Mouse (Mus musculus): ENCODE measurements around the gene Tmem258. TPM values are rescaled to one million over a fixed set of nuclear protein-coding genes. Genes with fewer than 3 reads are reported as not detected.

The Tmem258 gene
- polyA plus RNA-seq, 1 experiment = 135 TPM

DNA sequence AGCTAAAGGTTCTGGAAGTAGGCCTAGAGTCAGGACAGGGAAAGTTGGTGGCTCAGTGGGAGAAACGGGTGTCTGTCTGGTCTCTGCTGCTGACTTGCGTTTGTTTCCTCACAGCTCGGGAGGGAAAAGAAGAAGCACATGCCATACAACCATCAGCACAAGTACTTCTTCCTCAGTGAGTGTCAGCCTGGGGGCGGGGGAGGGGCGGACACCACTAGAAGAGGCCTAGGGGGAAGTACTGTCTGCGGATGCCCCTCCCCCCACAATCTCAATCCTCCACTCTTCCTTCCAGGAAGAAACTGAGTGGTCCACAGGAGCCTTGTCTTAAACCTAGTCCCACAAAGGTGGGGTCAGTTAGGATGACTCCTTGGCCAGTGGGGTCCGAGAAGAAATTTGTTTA lies 12.5 kb upstream of the Tmem258 start:
- Histone ChIP-seq H3K27ac (ENCODE audit: insufficient read depth, low read depth, low read length) (no peak overlapping the region), H3K4me1 (ENCODE audit: control insufficient read depth, insufficient read depth, low read length) (peaks cover 38% of the 10 kb centered on the region), H3K4me3 (ENCODE audit: insufficient read depth, low read depth, low read length) (no peak overlapping the region), H3K27me3 (replicated peaks; ENCODE audit: control insufficient read depth, insufficient read depth, low read length) (no peaks in the 10 kb centered on the region), H3K36me3 (ENCODE audit: control insufficient read depth, insufficient read depth, low read length) (no peaks in the 10 kb centered on the region)
- WGBS = 75% methylated on average over 7 of the region's 7 CpGs
- DNase-seq = no peak
- TF ChIP-seq CTCF (conservative IDR thresholded peaks at IDR 0.05; ENCODE audit: insufficient read depth, insufficient read length, low read depth, low read length) (no peak), POLR2A (IDR thresholded peaks at IDR 0.05; ENCODE audit: low read depth, low read length) (no peak)

GRCm38 (mm10) chr19:10194337-10194736 lies 9.5 kb upstream of the Tmem258 start:
- Histone ChIP-seq H3K4me3 (ENCODE audit: insufficient read depth, low read depth, low read length) (no peak overlapping the region), H3K4me1 (ENCODE audit: control insufficient read depth, insufficient read depth, low read length) (peaks cover 24% of the 10 kb centered on the region; the same call in 1 of the 2 replicates), H3K27ac (ENCODE audit: insufficient read depth, low read depth, low read length) (no peak overlapping the region), H3K27me3 (replicated peaks; ENCODE audit: control insufficient read depth, insufficient read depth, low read length) (no peaks in the 10 kb centered on the region), H3K36me3 (ENCODE audit: control insufficient read depth, insufficient read depth, low read length) (no peaks in the 10 kb centered on the region)
- TF ChIP-seq POLR2A (IDR thresholded peaks at IDR 0.05; ENCODE audit: low read depth, low read length) (no peak), CTCF (conservative IDR thresholded peaks at IDR 0.05; ENCODE audit: insufficient read depth, insufficient read length, low read depth, low read length) (no peak)
- DNase-seq = no peak
- 91% methylated on average over 11 of the region's 11 CpGs for WGBS

DNA sequence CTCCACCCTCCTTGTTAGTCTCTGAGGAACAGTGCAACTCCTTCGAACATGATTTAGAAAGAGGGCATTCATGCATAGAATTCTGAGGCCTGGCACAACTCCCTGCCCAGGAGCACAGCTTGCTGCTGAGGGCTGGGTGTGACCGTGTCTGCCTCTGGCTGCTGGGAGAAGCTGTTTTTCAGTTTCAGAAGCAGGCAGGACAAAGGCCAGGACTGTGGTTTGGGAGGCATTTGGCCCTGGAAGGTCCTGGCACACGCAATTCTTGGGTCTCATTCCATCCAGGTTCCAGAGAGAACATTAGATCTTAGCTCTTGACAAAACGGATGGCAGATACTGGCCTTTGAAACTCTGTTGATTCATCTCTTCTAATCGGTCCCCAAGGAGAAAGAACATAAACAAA lies 8.6 kb upstream of the Tmem258 start:
- Histone ChIP-seq H3K27ac (ENCODE audit: insufficient read depth, low read depth, low read length) (no peak overlapping the region; the same call in 1 of the 2 replicates), H3K4me1 (ENCODE audit: control insufficient read depth, insufficient read depth, low read length) (peaks cover 18% of the 10 kb centered on the region; the same call in 1 of the 2 replicates), H3K36me3 (ENCODE audit: control insufficient read depth, insufficient read depth, low read length) (no peaks in the 10 kb centered on the region), H3K27me3 (replicated peaks; ENCODE audit: control insufficient read depth, insufficient read depth, low read length) (no peaks in the 10 kb centered on the region), H3K4me3 (ENCODE audit: insufficient read depth, low read depth, low read length) (no peak overlapping the region)
- DNase-seq = peak; percentile 91
- TF ChIP-seq CTCF (conservative IDR thresholded peaks at IDR 0.05; ENCODE audit: insufficient read depth, insufficient read length, low read depth, low read length) = no peak
- TF ChIP-seq POLR2A (IDR thresholded peaks at IDR 0.05; ENCODE audit: low read depth, low read length) = no peak
- 30% methylated on average over 5 of the region's 5 CpGs for WGBS

DNA sequence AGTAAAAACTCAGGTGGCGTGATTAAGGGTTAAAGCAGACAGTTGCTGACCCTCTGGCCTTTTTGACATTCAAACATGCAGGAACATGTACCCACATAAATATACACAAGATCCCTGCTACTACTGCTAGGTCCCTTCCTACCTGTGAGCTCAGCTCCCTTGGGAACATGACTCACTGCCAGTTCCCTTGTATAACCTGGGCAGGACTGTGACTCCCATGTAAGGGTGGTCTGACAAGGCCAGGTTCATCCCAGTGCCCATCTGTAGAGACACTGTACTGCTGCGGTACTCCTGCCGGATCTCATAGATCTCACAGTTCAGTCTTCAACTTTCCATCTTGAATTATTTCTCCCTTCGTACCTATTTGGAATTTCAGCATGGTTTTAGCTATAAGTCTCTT lies 6.7 kb upstream of the Tmem258 start:
- Histone ChIP-seq H3K4me3 (ENCODE audit: insufficient read depth, low read depth, low read length) (no peak overlapping the region), H3K36me3 (ENCODE audit: control insufficient read depth, insufficient read depth, low read length) (no peaks in the 10 kb centered on the region), H3K4me1 (ENCODE audit: control insufficient read depth, insufficient read depth, low read length) (peaks cover 17% of the 10 kb centered on the region; the same call in 1 of the 2 replicates), H3K27me3 (replicated peaks; ENCODE audit: control insufficient read depth, insufficient read depth, low read length) (no peaks in the 10 kb centered on the region), H3K27ac (ENCODE audit: insufficient read depth, low read depth, low read length) (no peak overlapping the region)
- 90% methylated on average over 4 of the region's 4 CpGs for WGBS
- TF ChIP-seq CTCF (conservative IDR thresholded peaks at IDR 0.05; ENCODE audit: insufficient read depth, insufficient read length, low read depth, low read length) (no peak), POLR2A (IDR thresholded peaks at IDR 0.05; ENCODE audit: low read depth, low read length) (no peak)
- DNase-seq = no peak

- TF ChIP-seq POLR2A (IDR thresholded peaks at IDR 0.05; ENCODE audit: low read depth, low read length) (no peak), CTCF (conservative IDR thresholded peaks at IDR 0.05; ENCODE audit: insufficient read depth, insufficient read length, low read depth, low read length) (no peak)
- no peak for DNase-seq
- Histone ChIP-seq H3K4me1 (ENCODE audit: control insufficient read depth, insufficient read depth, low read length) (peaks cover 9% of the 10 kb centered on the region; the same call in 1 of the 2 replicates), H3K27ac (ENCODE audit: insufficient read depth, low read depth, low read length) (no peak overlapping the region), H3K4me3 (ENCODE audit: insufficient read depth, low read depth, low read length) (no peak overlapping the region), H3K36me3 (ENCODE audit: control insufficient read depth, insufficient read depth, low read length) (no peaks in the 10 kb centered on the region), H3K27me3 (replicated peaks; ENCODE audit: control insufficient read depth, insufficient read depth, low read length) (no peaks in the 10 kb centered on the region)
- WGBS = 71% methylated on average over 2 of the region's 2 CpGs
Measured at GRCm38 (mm10) chr19:10198286-10198685, 5.5 kb upstream of the Tmem258 start.

DNA sequence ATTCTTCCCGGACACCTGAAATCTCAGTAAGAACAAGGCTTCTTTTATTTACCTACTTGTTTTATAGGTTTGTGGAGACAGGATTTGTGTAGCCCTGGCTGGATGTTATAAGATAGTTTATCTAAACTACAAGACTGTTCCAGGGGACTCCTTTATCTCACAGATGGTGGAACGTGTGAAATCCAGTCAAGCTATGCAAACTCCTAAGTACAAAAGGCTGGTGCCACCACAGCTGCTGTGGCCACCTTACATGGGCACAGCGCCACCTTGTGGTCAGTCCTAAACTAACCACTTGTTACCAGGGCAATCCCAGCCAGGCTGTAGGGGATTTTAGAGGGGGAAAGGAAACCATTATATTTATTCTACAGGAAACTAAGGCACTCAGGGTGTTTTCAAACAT lies 5.1 kb upstream of the Tmem258 start:
- TF ChIP-seq CTCF (conservative IDR thresholded peaks at IDR 0.05; ENCODE audit: insufficient read depth, insufficient read length, low read depth, low read length) = peak; percentile 98
- no peak for TF ChIP-seq POLR2A (IDR thresholded peaks at IDR 0.05; ENCODE audit: low read depth, low read length)
- Histone ChIP-seq H3K4me3 (ENCODE audit: insufficient read depth, low read depth, low read length) (no peak overlapping the region), H3K4me1 (ENCODE audit: control insufficient read depth, insufficient read depth, low read length) (peaks cover 9% of the 10 kb centered on the region; the same call in 1 of the 2 replicates), H3K27ac (ENCODE audit: insufficient read depth, low read depth, low read length) (no peak overlapping the region), H3K27me3 (replicated peaks; ENCODE audit: control insufficient read depth, insufficient read depth, low read length) (no peaks in the 10 kb centered on the region), H3K36me3 (ENCODE audit: control insufficient read depth, insufficient read depth, low read length) (no peaks in the 10 kb centered on the region)
- DNase-seq = peak; percentile 83
- WGBS = 30% methylated on average over 3 of the region's 3 CpGs

DNA sequence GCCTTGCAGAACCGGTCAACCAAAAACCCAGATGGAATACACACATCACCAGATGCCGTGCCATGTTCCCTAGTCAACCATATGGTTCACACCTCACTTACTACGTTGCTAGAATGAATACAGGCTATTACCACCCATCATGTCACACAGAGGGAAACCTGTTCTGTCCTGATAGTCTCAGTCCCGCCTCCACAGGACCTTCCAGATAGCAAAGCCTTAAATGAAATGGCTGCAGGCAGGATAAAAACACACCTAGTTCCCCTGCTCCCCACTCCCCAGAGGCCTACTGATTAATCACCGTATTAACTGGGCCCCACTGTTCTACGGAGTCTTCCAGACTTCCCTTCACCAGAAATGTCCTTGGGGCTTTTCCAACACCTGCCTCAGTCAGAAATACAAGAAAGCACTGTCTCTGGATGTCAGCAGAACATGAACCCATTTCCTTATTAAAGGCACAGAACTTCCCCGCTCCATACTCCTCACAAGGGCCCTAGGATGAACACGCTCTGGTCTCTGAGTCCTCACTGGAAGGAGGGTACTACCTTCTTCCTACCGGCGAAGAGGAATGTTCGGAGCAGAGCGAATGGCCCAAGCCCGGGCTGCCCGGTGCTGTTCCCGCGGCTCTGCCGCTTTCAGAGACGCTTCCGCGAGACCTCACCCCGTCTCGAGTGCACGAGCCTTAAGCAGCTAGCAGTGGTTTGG lies 517 bp upstream of the Tmem258 start:
- WGBS = 1% methylated on average over 23 of the region's 23 CpGs
- H3K27ac ChIP-seq (ENCODE audit: insufficient read depth, low read depth, low read length) = no peak overlapping the region
- TF ChIP-seq CTCF (conservative IDR thresholded peaks at IDR 0.05; ENCODE audit: insufficient read depth, insufficient read length, low read depth, low read length) (no peak), POLR2A (IDR thresholded peaks at IDR 0.05; ENCODE audit: low read depth, low read length) (no peak)

More for the DNA sequence above, 517 bp upstream of the Tmem258 start:
- DNase-seq = no peak
- Histone ChIP-seq H3K36me3 (ENCODE audit: control insufficient read depth, insufficient read depth, low read length) (no peaks in the 10 kb centered on the region), H3K27me3 (replicated peaks; ENCODE audit: control insufficient read depth, insufficient read depth, low read length) (no peaks in the 10 kb centered on the region), H3K4me1 (ENCODE audit: control insufficient read depth, insufficient read depth, low read length) (peaks cover 2% of the 10 kb centered on the region; the same call in 1 of the 2 replicates), H3K4me3 (ENCODE audit: insufficient read depth, low read depth, low read length) (peak overlapping the region; percentile 88)
